Mouse (Mus musculus): ENCODE results near the gene Lcn4. TPM values are rescaled to one million over a fixed set of nuclear protein-coding genes. Genes with fewer than 3 reads are reported as not detected.

Lcn4 gene
- not detected in 2 replicates for total RNA-seq (2021)
- long read RNA-seq = 0 reads

- DNase-seq = no peak
Observed at GRCm38 (mm10) chr2:26671182-26671581, at the start of gene Lcn4. Gene Lcn4 (minus strand): TSS chr2:26671282.

GRCm38 (mm10) chr2:26686171-26686675 is 15.1 kb upstream of the Lcn4 start:
- no peak for DNase-seq

- no peak for DNase-seq
Observed at GRCm38 (mm10) chr2:26668746-26669145, 2.3 kb downstream of the Lcn4 start.

- peak; percentile 56 for DNase-seq
Observed at GRCm38 (mm10) chr2:26663551-26663950, 7.5 kb downstream of the Lcn4 start.

GRCm38 (mm10) chr2:26663112-26663511 is 8.0 kb downstream of the Lcn4 start:
- DNase-seq = no peak

GRCm38 (mm10) chr2:26662509-26662882 is 8.6 kb downstream of the Lcn4 start:
- no peak for DNase-seq

GRCm38 (mm10) chr2:26661768-26662508 is 9.1 kb downstream of the Lcn4 start:
- no peak for DNase-seq

GRCm38 (mm10) chr2:26661143-26661752 is 9.8 kb downstream of the Lcn4 start:
- no peak for DNase-seq

GRCm38 (mm10) chr2:26657426-26657825 is 13.7 kb downstream of the Lcn4 start:
- DNase-seq = no peak

- DNase-seq = no peak
Observed at GRCm38 (mm10) chr2:26654687-26655086, 16.4 kb downstream of the Lcn4 start.

- peak; percentile 58 for DNase-seq
Observed at GRCm38 (mm10) chr2:26646643-26647293, 24.3 kb downstream of the Lcn4 start.

GRCm38 (mm10) chr2:26643942-26644341 is 27.1 kb downstream of the Lcn4 start:
- DNase-seq = peak; percentile 26

GRCm38 (mm10) chr2:26641006-26641647 is 30.0 kb downstream of the Lcn4 start:
- no peak for DNase-seq

- DNase-seq = peak; percentile 98
Observed at GRCm38 (mm10) chr2:26639838-26640830, 30.9 kb downstream of the Lcn4 start.

- DNase-seq = no peak
Observed at GRCm38 (mm10) chr2:26639083-26639482, 32.0 kb downstream of the Lcn4 start.

GRCm38 (mm10) chr2:26638572-26638971 is 32.5 kb downstream of the Lcn4 start:
- no peak for DNase-seq

GRCm38 (mm10) chr2:26638039-26638438 is 33.0 kb downstream of the Lcn4 start:
- DNase-seq = no peak

- DNase-seq = no peak
Observed at GRCm38 (mm10) chr2:26637316-26637932, 33.7 kb downstream of the Lcn4 start.

GRCm38 (mm10) chr2:26636325-26636635 is 34.8 kb downstream of the Lcn4 start:
- no peak for DNase-seq

GRCm38 (mm10) chr2:26635489-26636324 is 35.4 kb downstream of the Lcn4 start:
- DNase-seq = no peak

All from adrenal gland, postnatal 25 days (tissue).